Mouse (Mus musculus) layer of hippocampus, postnatal 14 days (tissue): ENCODE measurements around the gene AB124611. TPM values are rescaled to one million over a fixed set of nuclear protein-coding genes. Genes with fewer than 3 reads are reported as not detected.
"Not testable (repeated sequence)": the region's sequence is repeated elsewhere in the genome, so short reads cannot be mapped to it uniquely, and the experiment has no call there.

Experiments
- DNase-seq, 2 experiments: peaks; one replicate each; pipeline ENCODE4 v3.0.0; 2021 to 2022; ENCODE audit warnings: low spot score in 2 of 2, mixed read lengths in 1 of 2
- total RNA-seq, 2 experiments: library from RNA; stranded (reverse); gene quantifications; 2 replicates each; pipeline ENCODE4 v1.2.3; 2021

Gene AB124611
- total RNA-seq, 2 experiments from 2014 or later, result 0.51 to 0.64 TPM

DNA sequence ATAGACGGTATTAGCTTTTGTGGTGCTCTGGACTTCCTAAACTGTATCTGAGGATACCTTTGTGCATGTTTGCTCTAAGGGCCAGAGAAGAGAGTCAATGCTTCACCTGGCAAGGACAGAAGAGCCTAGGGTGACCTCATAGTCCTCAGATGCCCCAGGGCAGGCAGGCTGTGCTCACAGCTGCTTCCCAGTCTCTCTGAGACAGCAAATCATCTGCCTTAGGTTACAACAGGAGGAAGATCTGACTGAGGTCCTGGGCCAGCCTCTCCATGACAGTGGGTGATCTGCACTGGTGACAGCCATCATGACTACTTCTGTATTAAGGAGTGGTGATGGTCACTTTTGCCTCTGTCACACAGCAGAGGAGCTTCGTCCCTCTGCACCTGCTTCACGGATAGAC is 33.2 kb downstream of the AB124611 start:
- no peak for DNase-seq

GRCm38 (mm10) chr9:21564420-21564819 is 38.4 kb downstream of the AB124611 start:
- DNase-seq, result no peak

GRCm38 (mm10) chr9:21565004-21565586 is 39.1 kb downstream of the AB124611 start:
- no peak for DNase-seq

GRCm38 (mm10) chr9:21566538-21566937 is 40.6 kb downstream of the AB124611 start:
- no peak for DNase-seq

- DNase-seq, result no peak
Observed at GRCm38 (mm10) chr9:21567051-21567450, 41.1 kb downstream of the AB124611 start.

DNA sequence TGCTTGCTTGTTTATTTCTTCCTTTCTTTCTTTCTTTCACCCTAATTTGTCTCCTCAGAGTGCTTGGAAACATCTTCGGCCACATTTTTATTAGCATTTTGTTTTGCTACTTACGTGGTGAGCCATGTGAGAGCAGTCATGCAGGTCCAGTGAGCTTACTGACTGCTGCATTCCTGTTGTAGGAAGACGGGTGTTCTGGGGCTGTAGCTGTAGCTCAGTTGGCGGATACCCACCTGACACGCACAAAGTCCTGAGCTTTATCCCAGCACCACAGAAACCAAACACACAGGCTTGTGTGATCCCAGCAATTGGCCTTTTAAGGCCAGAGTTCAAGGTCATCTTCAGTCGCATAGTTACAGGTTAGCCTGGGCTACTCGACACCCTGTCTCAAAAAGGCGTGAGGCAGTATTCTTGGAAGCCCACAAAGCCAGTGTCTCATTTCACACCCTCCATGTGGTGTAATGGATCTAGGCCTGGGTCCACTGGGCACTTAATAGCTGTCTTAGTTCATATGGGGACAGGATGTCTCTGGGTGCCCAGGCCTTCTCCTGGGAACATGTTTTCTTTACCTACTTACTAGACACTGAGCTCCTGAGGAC is 42.8 kb downstream of the AB124611 start:
- DNase-seq, result no peak

DNA sequence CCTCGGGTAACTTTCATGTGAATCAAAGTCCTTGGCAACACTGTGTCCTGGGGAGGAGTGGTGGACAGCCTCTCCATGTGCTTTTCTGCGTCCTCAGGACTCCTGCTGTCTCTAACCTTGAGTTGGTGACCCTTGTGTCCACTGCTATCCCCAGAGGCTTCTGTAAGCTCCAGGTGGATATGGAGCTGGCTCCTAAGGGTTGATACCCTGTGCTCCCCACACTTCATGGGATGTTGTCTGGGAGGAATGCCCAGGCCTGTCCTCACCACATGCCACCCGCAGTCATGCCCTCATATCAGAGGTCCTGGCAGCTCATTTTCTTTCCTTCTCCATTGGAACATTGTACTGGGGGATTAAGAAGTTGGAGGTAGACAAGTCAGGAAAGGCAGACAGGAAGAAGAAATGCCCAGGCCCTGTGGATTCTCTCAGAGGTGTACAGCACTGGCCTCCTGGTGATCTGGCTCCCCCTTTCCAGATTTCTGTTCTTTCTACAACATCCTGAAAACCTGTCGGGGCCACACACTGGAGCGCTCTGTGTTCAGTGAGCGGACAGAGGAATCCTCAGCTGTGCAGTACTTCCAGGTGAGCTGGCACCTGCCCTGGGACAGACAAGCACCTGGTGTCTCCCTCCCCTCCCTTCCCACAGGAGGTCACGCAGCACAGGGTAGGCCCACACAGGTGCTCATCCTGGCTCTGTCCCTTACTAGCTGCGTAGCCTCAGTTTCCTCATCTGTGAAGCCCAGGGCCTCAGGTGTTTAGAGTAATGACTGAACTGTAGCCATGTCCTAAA is 48.2 kb downstream of the AB124611 start:
- DNase-seq, result no peak

- DNase-seq, result no peak
Observed at GRCm38 (mm10) chr9:21575253-21575652, 49.3 kb downstream of the AB124611 start.

DNA sequence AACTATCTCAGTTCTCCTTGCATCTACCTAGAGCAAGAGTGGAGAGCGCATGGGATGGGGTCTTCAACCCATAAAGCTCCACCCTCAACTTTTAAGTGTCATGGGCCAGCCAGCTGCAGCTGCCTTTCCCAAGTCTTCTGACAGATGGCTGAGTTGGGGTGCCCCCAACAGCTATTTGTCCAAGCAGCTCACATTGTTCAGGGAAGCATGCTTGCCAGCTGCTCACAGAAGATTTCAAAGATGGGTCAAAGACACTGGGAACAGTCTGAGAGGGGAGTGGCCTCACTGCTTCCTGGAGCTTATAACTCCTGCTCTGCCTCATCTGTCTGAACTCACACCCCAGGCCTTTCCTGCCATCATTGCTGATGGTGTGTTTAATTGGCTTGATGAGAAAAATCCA is 50.3 kb downstream of the AB124611 start:
- DNase-seq, result no peak

- no peak for DNase-seq
Observed at GRCm38 (mm10) chr9:21578226-21578625, 52.2 kb downstream of the AB124611 start.

GRCm38 (mm10) chr9:21585401-21585800 is 59.4 kb downstream of the AB124611 start:
- no peak for DNase-seq

DNA sequence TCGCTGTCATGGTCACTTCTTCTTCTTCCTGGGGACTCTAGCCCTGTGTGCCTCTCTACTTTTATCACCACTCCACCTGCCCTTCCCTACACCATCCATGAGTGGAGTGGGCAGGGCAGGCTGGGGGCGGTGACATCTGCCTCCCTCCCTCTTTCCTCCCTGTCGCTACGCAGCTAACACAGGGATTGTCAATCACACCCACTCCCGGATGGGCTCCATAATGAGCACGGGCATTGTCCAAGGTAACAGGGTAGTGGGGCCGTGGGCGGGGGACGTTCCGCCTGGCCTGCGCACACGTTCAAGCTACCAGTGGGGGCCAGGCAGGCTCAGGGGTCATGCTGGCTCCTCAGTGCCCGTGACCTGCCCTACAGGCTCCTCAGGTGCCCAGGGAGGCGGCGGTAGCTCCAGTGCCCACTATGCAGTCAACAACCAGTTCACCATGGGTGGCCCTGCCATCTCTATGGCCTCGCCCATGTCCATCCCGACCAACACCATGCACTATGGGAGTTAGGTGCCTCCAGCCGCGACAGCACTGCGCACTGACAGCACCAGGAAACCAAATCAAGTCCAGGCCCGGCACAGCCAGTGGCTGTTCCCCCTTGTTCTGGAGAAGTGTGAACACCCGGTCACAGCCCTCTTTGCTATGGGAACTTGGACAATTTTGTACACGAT is 61.8 kb downstream of the AB124611 start:
- DNase-seq, result no peak

DNA sequence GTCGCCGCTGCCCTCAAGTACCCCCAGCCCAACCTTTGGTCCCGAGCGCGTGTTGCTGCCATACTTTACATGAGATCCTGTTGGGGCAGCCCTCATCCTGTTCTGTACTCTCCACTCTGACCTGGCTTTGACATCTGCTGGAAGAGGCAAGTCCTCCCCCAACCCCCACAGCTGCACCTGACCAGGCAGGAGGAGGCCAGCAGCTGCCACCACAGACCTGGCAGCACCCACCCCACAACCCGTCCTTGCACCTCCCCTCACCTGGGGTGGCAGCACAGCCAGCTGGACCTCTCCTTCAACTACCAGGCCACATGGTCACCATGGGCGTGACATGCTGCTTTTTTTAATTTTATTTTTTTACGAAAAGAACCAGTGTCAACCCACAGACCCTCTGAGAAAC is 62.4 kb downstream of the AB124611 start:
- no peak for DNase-seq

DNA sequence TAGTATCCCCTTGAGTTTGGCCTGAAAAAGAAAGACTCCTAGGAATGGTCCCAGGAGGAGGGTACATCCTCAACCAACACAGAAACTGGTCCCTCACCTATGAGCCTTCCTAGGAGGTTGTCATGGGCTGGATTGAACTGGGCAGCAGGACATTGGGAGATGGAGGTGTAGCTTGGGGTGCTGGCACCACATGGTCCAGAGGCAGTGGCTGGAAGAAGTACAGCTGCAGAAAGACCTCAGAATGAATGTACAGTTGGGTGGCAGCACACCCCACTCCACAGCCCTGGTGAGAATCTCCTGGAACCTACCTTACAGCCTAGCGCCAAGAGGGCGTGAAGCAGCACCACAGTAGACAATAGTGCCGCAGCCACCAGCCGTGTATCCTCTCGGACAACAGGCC is 63.6 kb downstream of the AB124611 start:
- DNase-seq, result no peak

- no peak for DNase-seq
Observed at GRCm38 (mm10) chr9:21591127-21591830, 65.3 kb downstream of the AB124611 start.

DNA sequence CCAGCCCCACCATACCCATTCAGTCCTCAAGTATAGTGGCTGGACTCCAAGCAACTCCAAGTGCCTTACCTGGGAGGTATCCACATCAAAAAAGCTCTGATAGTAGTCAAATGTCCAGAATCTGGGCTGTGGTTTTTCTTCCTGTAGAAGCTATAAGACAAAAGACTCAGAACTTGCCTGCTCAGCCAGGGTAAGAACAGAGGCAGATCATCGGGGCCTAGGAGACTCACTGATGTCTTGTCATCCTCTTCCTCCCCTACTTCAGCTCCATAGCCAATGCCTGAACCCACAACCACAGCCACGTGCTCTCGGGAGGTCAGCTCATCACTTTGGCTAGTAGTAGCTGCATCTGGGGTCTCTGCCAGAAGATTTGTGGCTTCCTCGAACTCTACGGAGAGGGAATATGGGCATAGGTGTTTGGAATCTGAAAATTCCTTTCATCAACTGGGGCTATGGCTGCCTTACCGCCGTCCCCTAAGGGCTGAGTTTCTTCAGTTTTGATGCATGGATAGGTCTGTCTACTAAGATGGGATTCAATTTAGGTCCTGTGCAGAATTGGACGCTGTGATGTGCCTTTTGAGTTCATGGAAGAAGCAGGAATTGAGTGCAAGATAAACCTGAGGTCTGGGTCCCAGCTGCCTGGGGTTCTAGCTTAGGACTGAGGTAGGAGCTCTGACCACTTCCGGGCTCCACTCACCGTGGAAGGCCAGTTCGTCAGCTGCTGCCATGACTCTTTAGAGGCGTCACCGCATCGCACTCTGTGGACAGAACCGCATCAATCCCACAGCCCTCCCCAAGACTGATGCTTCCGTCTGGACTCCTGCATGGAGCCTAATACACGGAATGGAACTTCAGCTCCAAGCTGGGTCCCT is 66.1 kb downstream of the AB124611 start:
- DNase-seq, result no peak

DNA sequence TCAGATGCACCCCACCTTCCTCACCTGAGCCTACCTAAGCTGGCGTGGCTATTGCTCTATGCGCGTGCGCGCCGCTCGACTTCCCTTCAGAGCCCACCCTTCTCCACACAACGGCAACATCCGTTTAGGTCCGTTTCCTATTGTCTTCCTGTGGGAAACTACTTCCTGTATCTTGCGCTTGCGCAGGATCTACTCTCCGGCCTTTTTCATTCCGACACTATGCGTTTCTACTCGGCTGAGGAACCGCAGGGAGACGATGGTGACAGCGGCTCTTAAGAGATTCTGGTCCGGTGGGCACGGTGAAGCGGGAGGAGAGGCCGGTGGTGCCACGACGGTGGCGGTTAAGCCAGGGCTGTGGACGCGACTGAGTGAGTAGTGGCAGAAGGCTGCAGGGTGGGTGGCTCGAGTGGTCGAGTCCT is 66.7 kb downstream of the AB124611 start, which contains the start of the genes Timm29 and Yipf2:
Gene Timm29 (plus strand): TSS at position 20 of the 419 bp plus-strand sequence.
Gene Yipf2 (minus strand): TSS at position 126 of the 419 bp plus-strand sequence.
- DNase-seq, result peak; percentile 95 to 97

DNA sequence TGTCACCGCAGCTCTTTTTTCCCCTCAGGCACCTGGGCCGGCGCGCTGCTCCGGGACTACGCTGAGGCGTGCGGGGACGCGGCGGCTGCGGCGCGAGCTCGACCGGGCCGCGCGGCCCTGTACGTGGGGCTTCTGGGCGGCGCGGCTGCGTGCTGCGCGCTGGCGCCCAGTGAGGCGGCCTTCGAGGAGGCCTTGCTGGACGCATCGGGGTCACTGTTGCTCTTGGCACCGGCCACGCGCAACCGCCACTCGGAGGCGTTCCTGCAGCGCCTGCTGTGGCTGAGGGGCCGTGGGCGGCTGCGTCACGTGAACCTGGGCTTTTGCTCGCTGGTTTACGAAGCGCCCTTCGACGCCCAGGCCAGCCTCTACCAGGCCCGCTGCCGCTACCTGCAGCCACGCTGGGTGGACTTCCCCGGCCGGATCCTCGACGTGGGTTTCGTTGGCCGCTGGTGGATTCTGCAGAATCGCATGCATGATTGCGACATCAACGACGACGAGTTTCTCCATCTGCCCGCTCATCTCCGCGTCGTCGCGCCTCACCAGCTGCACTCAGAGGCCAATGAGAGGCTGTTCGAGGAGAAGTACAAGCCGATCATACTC is 67.2 kb downstream of the AB124611 start:
- DNase-seq, result peak; percentile 54 to 57

GRCm38 (mm10) chr9:21594350-21594749 is 68.4 kb downstream of the AB124611 start:
- not testable (repeated sequence) for DNase-seq

DNA sequence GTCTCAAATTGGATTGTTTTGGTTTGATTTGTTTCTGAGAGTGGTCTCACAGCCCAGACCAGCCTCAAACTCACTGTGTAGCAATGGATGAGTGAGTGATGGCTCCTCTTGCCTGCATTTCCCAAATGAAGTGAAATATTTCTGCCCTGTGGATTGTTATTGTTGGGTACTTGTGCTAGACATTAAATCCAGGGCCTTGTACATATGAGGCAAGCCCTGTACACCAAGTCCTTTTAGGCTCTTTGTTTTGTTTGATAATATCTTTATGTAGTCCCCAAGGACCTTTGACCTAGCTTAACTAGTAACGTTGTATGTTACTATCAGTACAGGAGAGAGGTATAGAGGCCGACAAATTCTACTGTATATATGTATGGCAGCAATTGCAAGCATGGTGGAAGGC is 68.9 kb downstream of the AB124611 start:
- no peak for DNase-seq
